Mouse (Mus musculus) ovary, adult 10 weeks (tissue): ENCODE results near the gene Ppp1r3e. TPM values are rescaled to one million over a fixed set of nuclear protein-coding genes. Genes with fewer than 3 reads are reported as not detected.

Experiments used
- polyA plus RNA-seq: library from polyadenylated mRNA; stranded (reverse); fragments of 350-450 nt; fragmentation: Illumina TruSeq; extraction: RNeasy Lipid Tissue Mini Kit (QIAGEN cat#74804); gene quantifications from one replicate; pipeline ENCODE4 v1.2.3, GENCODE M21; 2014

Ppp1r3e gene
- 8.2 TPM for polyA plus RNA-seq

GRCm38 (mm10) chr14:54877048-54877715 is at the start of gene Ppp1r3e:
TSS of gene Ppp1r3e (minus strand) at chr14:54877550.

GRCm38 (mm10) chr14:54925349-54926342 is 48.3 kb upstream of the Ppp1r3e start, which contains the start of gene Efs:
TSS of gene Efs (minus strand) at chr14:54926126.

GRCm38 (mm10) chr14:54912886-54913285 is 35.5 kb upstream of the Ppp1r3e start, which contains the start of gene Slc22a17:
TSS of gene Slc22a17 (minus strand) at chr14:54913132.

GRCm38 (mm10) chr14:54892200-54892599 is 14.8 kb upstream of the Ppp1r3e start, which contains the start of gene Pabpn1:
TSS of gene Pabpn1 (plus strand) at chr14:54892500.

GRCm38 (mm10) chr14:54883154-54884021 is 6.0 kb upstream of the Ppp1r3e start, which contains the start of the genes Bcl2l2 and Gm20521:
TSS of gene Bcl2l2 (plus strand) at chr14:54883377.
TSS of gene Gm20521 (plus strand) at chr14:54883441.

GRCm38 (mm10) chr14:54870861-54871260 is 6.5 kb downstream of the Ppp1r3e start, which contains the start of gene Homez:
TSS of gene Homez (minus strand) at chr14:54870961.

Other genes starting within 250 kb of the Ppp1r3e start
- not detected for gene Gm17606, start 236.6 kb downstream of the Ppp1r3e start, polyA plus RNA-seq
- 0.11 TPM for gene Cdh24, start 236.2 kb downstream of the Ppp1r3e start, polyA plus RNA-seq
- 20.2 TPM for gene 1700123O20Rik, start 191.3 kb downstream of the Ppp1r3e start, polyA plus RNA-seq
- gene Acin1, start 190.6 kb downstream of the Ppp1r3e start, polyA plus RNA-seq, result 155 TPM
- gene Gm29776, start 178.7 kb downstream of the Ppp1r3e start, polyA plus RNA-seq, result not detected
- not detected for gene Cebpe, start 165.4 kb downstream of the Ppp1r3e start, polyA plus RNA-seq
- 30.6 TPM for gene Slc7a8, start 95.6 kb downstream of the Ppp1r3e start, polyA plus RNA-seq
- gene Rnf212b, start 63.4 kb downstream of the Ppp1r3e start, polyA plus RNA-seq, result not detected
- 13.4 TPM for gene Homez, start 6.6 kb downstream of the Ppp1r3e start, polyA plus RNA-seq
- 9.4 TPM for gene Bcl2l2, start 5.8 kb upstream of the Ppp1r3e start, polyA plus RNA-seq
- gene Gm20521, start 5.9 kb upstream of the Ppp1r3e start, polyA plus RNA-seq, result not detected
- gene Pabpn1, start 14.9 kb upstream of the Ppp1r3e start, polyA plus RNA-seq, result 45.3 TPM
- gene Slc22a17, start 35.6 kb upstream of the Ppp1r3e start, polyA plus RNA-seq, result 0.88 TPM
- gene Efs, start 48.6 kb upstream of the Ppp1r3e start, polyA plus RNA-seq, result 0.63 TPM
- gene Il25, start 55.1 kb upstream of the Ppp1r3e start, polyA plus RNA-seq, result not detected
- gene Cmtm5, start 58.7 kb upstream of the Ppp1r3e start, polyA plus RNA-seq, result not detected
- gene Myh6, start 89.4 kb upstream of the Ppp1r3e start, polyA plus RNA-seq, result not detected
- gene Gm17428, start 99.4 kb upstream of the Ppp1r3e start, polyA plus RNA-seq, result not detected
- gene Myh7, start 117.1 kb upstream of the Ppp1r3e start, polyA plus RNA-seq, result not detected
- gene Ngdn, start 137.9 kb upstream of the Ppp1r3e start, polyA plus RNA-seq, result 5.4 TPM
- 0.46 TPM for gene Zfhx2, start 214.8 kb upstream of the Ppp1r3e start, polyA plus RNA-seq
- 5.8 TPM for gene Thtpa, start 217.2 kb upstream of the Ppp1r3e start, polyA plus RNA-seq
- 0.23 TPM for gene Ap1g2, start 229.0 kb upstream of the Ppp1r3e start, polyA plus RNA-seq
- gene Jph4, start 239.4 kb upstream of the Ppp1r3e start, polyA plus RNA-seq, result 1.2 TPM